Mouse (Mus musculus) NIH3T3 (cell line): ENCODE measurements at regions not wholly inside any gene's neighbourhood (a gene's known extent, or its start where the extent isn't known, plus 50 kb on each side); places are given as distances from the start of the nearest gene placed in this dataset.

ENCODE experiments used
- DNase-seq: peaks from one replicate; pipeline ENCODE4 v3.0.0-alpha.2; 2012; ENCODE audit warnings: low read depth

GRCm38 (mm10) chr1:144085530-144086520 lies 81.9 kb upstream of the Rgs2 start:
- peak; percentile 63 for DNase-seq

- DNase-seq: no peak
Measured at GRCm38 (mm10) chr1:144078972-144079371, 75.0 kb upstream of the Rgs2 start.

- no peak for DNase-seq
Measured at GRCm38 (mm10) chr1:144078446-144078845, 74.5 kb upstream of the Rgs2 start.

- DNase-seq: peak; percentile 40
Measured at GRCm38 (mm10) chr1:144075991-144076390, 72.0 kb upstream of the Rgs2 start.

- DNase-seq: peak; percentile 22
Measured at GRCm38 (mm10) chr1:144061283-144061682, 57.3 kb upstream of the Rgs2 start.

GRCm38 (mm10) chr1:144055476-144056213 lies 51.7 kb upstream of the Rgs2 start:
- no peak for DNase-seq
